Mouse (Mus musculus): ENCODE results near the gene Acp7. TPM values are rescaled to one million over a fixed set of nuclear protein-coding genes. Genes with fewer than 3 reads are reported as not detected.
A peak's percentile ranks its signal among the peaks of the same experiment; 100 is the strongest.

The Acp7 gene
- polyA plus RNA-seq, 1 experiment from 2014 or later: not detected

GRCm38 (mm10) chr7:28586663-28587411 is 44.3 kb downstream of the Acp7 start:
- H3K27ac ChIP-seq (ENCODE audit: low read length): no peak overlapping the region
- no peaks in the 10 kb centered on the region for H3K36me3 ChIP-seq (ENCODE audit: control insufficient read depth, insufficient read depth, low read length)
- H3K27me3 ChIP-seq (ENCODE audit: control insufficient read depth, insufficient read depth, low read length): no peaks in the 10 kb centered on the region
- no peaks in the 10 kb centered on the region for H3K9me3 ChIP-seq (ENCODE audit: control insufficient read depth, low read depth, low read length)
- no peak overlapping the region for H3K4me3 ChIP-seq (ENCODE audit: low read depth, low read length)
- WGBS: 59% methylated on average over 6 of the region's 6 CpGs
- no peak for ATAC-seq (ENCODE audit: insufficient number of reproducible peaks, insufficient read depth, low FRiP score, low read depth)
- peaks cover 47% of the 10 kb centered on the region for H3K4me1 ChIP-seq (ENCODE audit: control insufficient read depth, insufficient read depth, low read length)
- H3K4me2 ChIP-seq (replicated peaks; ENCODE audit: low read depth, low read length): no peak overlapping the region
- H3K9ac ChIP-seq (replicated peaks; ENCODE audit: low read depth, low read length): no peak overlapping the region

GRCm38 (mm10) chr7:28585001-28585400 is 46.1 kb downstream of the Acp7 start:
- WGBS: 78% methylated on average over 6 of the region's 6 CpGs
- no peak for ATAC-seq (ENCODE audit: insufficient number of reproducible peaks, insufficient read depth, low FRiP score, low read depth)

GRCm38 (mm10) chr7:28584468-28584867 is 46.7 kb downstream of the Acp7 start:
- WGBS: 49% methylated on average over 4 of the region's 4 CpGs
- Histone ChIP-seq H3K4me2 (replicated peaks; ENCODE audit: low read depth, low read length) (no peak overlapping the region), H3K36me3 (ENCODE audit: control insufficient read depth, insufficient read depth, low read length) (no peaks in the 10 kb centered on the region), H3K27me3 (ENCODE audit: control insufficient read depth, insufficient read depth, low read length) (no peaks in the 10 kb centered on the region), H3K4me3 (ENCODE audit: low read depth, low read length) (no peak overlapping the region), H3K9me3 (ENCODE audit: control insufficient read depth, low read depth, low read length) (no peaks in the 10 kb centered on the region), H3K9ac (replicated peaks; ENCODE audit: low read depth, low read length) (0 out of 2 replicates have a peak overlapping the region, but pooled peaks have one; percentile 10), H3K27ac (ENCODE audit: low read length) (peak overlapping the region; percentile 55; the same call in 1 of the 2 replicates), H3K4me1 (ENCODE audit: control insufficient read depth, insufficient read depth, low read length) (peaks cover 45% of the 10 kb centered on the region)
- no peak for ATAC-seq (ENCODE audit: insufficient number of reproducible peaks, insufficient read depth, low FRiP score, low read depth)

More at GRCm38 (mm10) chr7:28585001-28585400, 46.1 kb downstream of the Acp7 start:
- Histone ChIP-seq H3K9me3 (ENCODE audit: control insufficient read depth, low read depth, low read length) (no peaks in the 10 kb centered on the region), H3K4me3 (ENCODE audit: low read depth, low read length) (no peak overlapping the region), H3K36me3 (ENCODE audit: control insufficient read depth, insufficient read depth, low read length) (no peaks in the 10 kb centered on the region), H3K27me3 (ENCODE audit: control insufficient read depth, insufficient read depth, low read length) (no peaks in the 10 kb centered on the region), H3K4me2 (replicated peaks; ENCODE audit: low read depth, low read length) (no peak overlapping the region), H3K4me1 (ENCODE audit: control insufficient read depth, insufficient read depth, low read length) (peaks cover 40% of the 10 kb centered on the region), H3K9ac (replicated peaks; ENCODE audit: low read depth, low read length) (no peak overlapping the region), H3K27ac (ENCODE audit: low read length) (peak overlapping the region; percentile 21; the same call in 1 of the 2 replicates)

- whole genome bisulfite sequencing: 61% methylated on average over 8 of the region's 8 CpGs
- Histone ChIP-seq H3K27ac (ENCODE audit: low read length) (peak overlapping the region; percentile 55; the same call in 1 of the 2 replicates), H3K9me3 (ENCODE audit: control insufficient read depth, low read depth, low read length) (no peaks in the 10 kb centered on the region), H3K36me3 (ENCODE audit: control insufficient read depth, insufficient read depth, low read length) (no peaks in the 10 kb centered on the region), H3K4me2 (replicated peaks; ENCODE audit: low read depth, low read length) (0 out of 2 replicates have a peak overlapping the region, but pooled peaks have one; percentile 7), H3K9ac (replicated peaks; ENCODE audit: low read depth, low read length) (0 out of 2 replicates have a peak overlapping the region, but pooled peaks have one; percentile 10), H3K27me3 (ENCODE audit: control insufficient read depth, insufficient read depth, low read length) (no peaks in the 10 kb centered on the region), H3K4me3 (ENCODE audit: low read depth, low read length) (no peak overlapping the region), H3K4me1 (ENCODE audit: control insufficient read depth, insufficient read depth, low read length) (peaks cover 51% of the 10 kb centered on the region)
- peak; percentile 65 for ATAC-seq (ENCODE audit: insufficient number of reproducible peaks, insufficient read depth, low FRiP score, low read depth)
Measured at GRCm38 (mm10) chr7:28583570-28584344, 47.4 kb downstream of the Acp7 start.

GRCm38 (mm10) chr7:28582841-28583240 is 48.3 kb downstream of the Acp7 start:
- ATAC-seq (ENCODE audit: insufficient number of reproducible peaks, insufficient read depth, low FRiP score, low read depth): no peak
- peaks cover 51% of the 10 kb centered on the region for H3K4me1 ChIP-seq (ENCODE audit: control insufficient read depth, insufficient read depth, low read length)
- 59% methylated on average over 11 of the region's 11 CpGs for WGBS
- no peaks in the 10 kb centered on the region for H3K27me3 ChIP-seq (ENCODE audit: control insufficient read depth, insufficient read depth, low read length)
- H3K4me2 ChIP-seq (replicated peaks; ENCODE audit: low read depth, low read length): no peak overlapping the region
- H3K9me3 ChIP-seq (ENCODE audit: control insufficient read depth, low read depth, low read length): no peaks in the 10 kb centered on the region
- peak overlapping the region; percentile 48; the same call in 1 of the 2 replicates for H3K27ac ChIP-seq (ENCODE audit: low read length)
- no peaks in the 10 kb centered on the region for H3K36me3 ChIP-seq (ENCODE audit: control insufficient read depth, insufficient read depth, low read length)
- no peak overlapping the region for H3K4me3 ChIP-seq (ENCODE audit: low read depth, low read length)
- no peak overlapping the region for H3K9ac ChIP-seq (replicated peaks; ENCODE audit: low read depth, low read length)

GRCm38 (mm10) chr7:28581721-28582120 is 49.4 kb downstream of the Acp7 start:
- Histone ChIP-seq H3K36me3 (ENCODE audit: control insufficient read depth, insufficient read depth, low read length) (no peaks in the 10 kb centered on the region), H3K27ac (ENCODE audit: low read length) (peak overlapping the region; percentile 48; the same call in 1 of the 2 replicates), H3K27me3 (ENCODE audit: control insufficient read depth, insufficient read depth, low read length) (no peaks in the 10 kb centered on the region), H3K9me3 (ENCODE audit: control insufficient read depth, low read depth, low read length) (no peaks in the 10 kb centered on the region), H3K4me3 (ENCODE audit: low read depth, low read length) (no peak overlapping the region), H3K4me2 (replicated peaks; ENCODE audit: low read depth, low read length) (no peak overlapping the region), H3K9ac (replicated peaks; ENCODE audit: low read depth, low read length) (no peak overlapping the region), H3K4me1 (ENCODE audit: control insufficient read depth, insufficient read depth, low read length) (peaks cover 53% of the 10 kb centered on the region)
- ATAC-seq (ENCODE audit: insufficient number of reproducible peaks, insufficient read depth, low FRiP score, low read depth): no peak
- WGBS: 77% methylated on average over 4 of the region's 4 CpGs

- Histone ChIP-seq H3K4me1 (ENCODE audit: control insufficient read depth, insufficient read depth, low read length) (peaks cover 60% of the 10 kb centered on the region), H3K36me3 (ENCODE audit: control insufficient read depth, insufficient read depth, low read length) (0 out of 2 replicates have a peak, but pooled peaks cover 3% of the 10 kb centered on the region), H3K4me2 (replicated peaks; ENCODE audit: low read depth, low read length) (no peak overlapping the region), H3K27ac (ENCODE audit: low read length) (0 out of 2 replicates have a peak overlapping the region, but pooled peaks have one; percentile 10), H3K27me3 (ENCODE audit: control insufficient read depth, insufficient read depth, low read length) (no peaks in the 10 kb centered on the region), H3K9ac (replicated peaks; ENCODE audit: low read depth, low read length) (no peak overlapping the region), H3K9me3 (ENCODE audit: control insufficient read depth, low read depth, low read length) (no peaks in the 10 kb centered on the region), H3K4me3 (ENCODE audit: low read depth, low read length) (no peak overlapping the region)
- ATAC-seq (ENCODE audit: insufficient number of reproducible peaks, insufficient read depth, low FRiP score, low read depth): no peak
- 72% methylated on average over 5 of the region's 5 CpGs for WGBS
Measured at GRCm38 (mm10) chr7:28579826-28580225, 51.3 kb downstream of the Acp7 start.

- Histone ChIP-seq H3K9ac (replicated peaks; ENCODE audit: low read depth, low read length) (no peak overlapping the region), H3K27me3 (ENCODE audit: control insufficient read depth, insufficient read depth, low read length) (no peaks in the 10 kb centered on the region), H3K9me3 (ENCODE audit: control insufficient read depth, low read depth, low read length) (no peaks in the 10 kb centered on the region), H3K27ac (ENCODE audit: low read length) (peak overlapping the region; percentile 90), H3K4me1 (ENCODE audit: control insufficient read depth, insufficient read depth, low read length) (peaks cover 48% of the 10 kb centered on the region), H3K4me2 (replicated peaks; ENCODE audit: low read depth, low read length) (no peak overlapping the region), H3K4me3 (ENCODE audit: low read depth, low read length) (no peak overlapping the region), H3K36me3 (ENCODE audit: control insufficient read depth, insufficient read depth, low read length) (0 out of 2 replicates have a peak, but pooled peaks cover 7% of the 10 kb centered on the region)
- WGBS: 69% methylated on average over 5 of the region's 5 CpGs
- ATAC-seq (ENCODE audit: insufficient number of reproducible peaks, insufficient read depth, low FRiP score, low read depth): no peak
Measured at GRCm38 (mm10) chr7:28578543-28579053, 52.5 kb downstream of the Acp7 start.

Measured in stomach, embryonic 14.5 days (tissue).